Mouse (Mus musculus): ENCODE data around the gene Kdm4d. TPM values are rescaled to one million over a fixed set of nuclear protein-coding genes. Genes with fewer than 3 reads are reported as not detected.
"Not testable (repeated sequence)": the region's sequence is repeated elsewhere in the genome, so short reads cannot be mapped to it uniquely, and the experiment has no call there.

Kdm4d gene
- total RNA-seq, 2 experiments from 2014 or later, result 0.50 to 0.79 TPM

- DNase-seq (ENCODE audit: low spot score in 2 of 2), result no peak
Observed at GRCm38 (mm10) chr9:14456320-14456719, 44.0 kb downstream of the Kdm4d start.

DNA sequence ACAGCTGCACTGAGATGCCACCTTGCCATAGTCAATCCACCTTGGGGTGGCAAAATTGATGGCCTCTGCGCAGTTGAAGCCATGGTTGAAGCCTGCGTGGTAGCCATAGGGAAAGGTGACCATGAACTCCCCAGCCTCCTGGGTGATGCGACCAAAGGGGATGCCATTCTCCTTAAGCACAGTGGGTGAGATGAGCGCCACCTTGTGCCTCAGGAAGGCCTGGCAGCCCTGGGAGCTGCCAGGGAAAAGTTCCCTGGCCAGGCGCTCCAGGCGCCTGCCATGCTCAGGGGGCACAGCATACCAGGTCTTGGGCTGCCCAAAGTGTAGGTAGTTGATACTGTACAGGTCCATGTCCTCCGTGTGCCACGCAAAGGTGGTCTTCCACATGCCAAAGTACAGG is 49.2 kb downstream of the Kdm4d start:
- DNase-seq (ENCODE audit: low spot score in 2 of 2), result not testable (repeated sequence)

GRCm38 (mm10) chr9:14447086-14447485 is 53.2 kb downstream of the Kdm4d start:
- DNase-seq (ENCODE audit: low spot score in 2 of 2), result not testable (repeated sequence)

GRCm38 (mm10) chr9:14440347-14440746 is 59.9 kb downstream of the Kdm4d start:
- DNase-seq (ENCODE audit: low spot score in 2 of 2), result no peak

GRCm38 (mm10) chr9:14433252-14433939 is 66.9 kb downstream of the Kdm4d start:
- no peak for DNase-seq (ENCODE audit: low spot score in 2 of 2)

Other genes starting within 250 kb of the Kdm4d start
- 10 to 100 TPM; 50.7 to 52.8 TPM for gene Sesn3, start 225.4 kb downstream of the Kdm4d start, total RNA-seq (2021)
- 10 to 100 TPM; 18.2 to 24.0 TPM for gene Endod1, start 119.0 kb downstream of the Kdm4d start, total RNA-seq (2021)
- gene Cwc15, start 135 bp upstream of the Kdm4d start, total RNA-seq (2021), result 100 to 1,000 TPM; 118 to 127 TPM
- 10 to 100 TPM; 61.9 to 68.5 TPM for gene Amotl1, start 144.6 kb upstream of the Kdm4d start, total RNA-seq (2021)
- under 1 TPM; 0.28 to 0.40 TPM for gene Piwil4, start 240.3 kb upstream of the Kdm4d start, total RNA-seq (2021)

Measured in adrenal gland, postnatal 4 days (tissue).